Mouse (Mus musculus) intestine, embryonic 14.5 days (tissue): Measurements from ENCODE around the gene Tle1. TPM values are rescaled to one million over a fixed set of nuclear protein-coding genes. Genes with fewer than 3 reads are reported as not detected.

ENCODE experiments used
- ATAC-seq: fragments of 200-750 bp; cut with Nextera tagmentation; replicated peaks from 2 replicates; pipeline ENCODE4 v1.8.0; 2017; ENCODE audit warnings: low read depth, moderate number of reproducible peaks, moderate TSS enrichment, moderate library complexity; ENCODE audit not compliant: low FRiP score, low TSS enrichment
- DNase-seq: peaks from one replicate; pipeline ENCODE4 v3.0.0-alpha.2; 2018; ENCODE audit warnings: low spot score
- H3K27ac ChIP-seq: fragments of 300-500 bp; sonication (generic); 2 replicates; pipeline ENCODE4 v1.5.1; 2014; ENCODE audit warnings: low read depth, mild to moderate bottlenecking, control low read depth
- H3K27me3 ChIP-seq: fragments of 300-500 bp; sonication (generic); replicated peaks from 2 replicates; pipeline ENCODE4 v1.6.1; 2014; ENCODE audit warnings: low read length, control low read depth; ENCODE audit not compliant: control insufficient read depth, insufficient read depth
- H3K36me3 ChIP-seq: fragments of 300-500 bp; sonication (generic); 2 replicates; pipeline ENCODE4 v1.6.1; 2014; ENCODE audit warnings: low read length, control low read depth; ENCODE audit not compliant: control insufficient read depth, insufficient read depth
- H3K4me1 ChIP-seq: fragments of 300-500 bp; sonication (generic); replicated peaks from 2 replicates; pipeline ENCODE4 v1.6.1; 2014; ENCODE audit warnings: low read length, control low read depth, mixed read lengths; ENCODE audit not compliant: control insufficient read depth, insufficient read depth
- H3K4me2 ChIP-seq: fragments of 300-500 bp; sonication (generic); 2 replicates; pipeline ENCODE4 v1.6.1; 2014; ENCODE audit warnings: low read length
- H3K4me3 ChIP-seq: fragments of 300-500 bp; sonication (generic); 2 replicates; pipeline ENCODE4 v1.5.1; 2014; ENCODE audit warnings: low read depth, low read length, control low read depth, mixed read lengths
- H3K9ac ChIP-seq: fragments of 300-500 bp; sonication (generic); 2 replicates; pipeline ENCODE4 v1.6.1; 2014; ENCODE audit warnings: mild to moderate bottlenecking, low read length
- H3K9me3 ChIP-seq: fragments of 300-500 bp; sonication (generic); 2 replicates; pipeline ENCODE4 v1.6.1; 2016; ENCODE audit warnings: low read length, control low read depth; ENCODE audit not compliant: control insufficient read depth
- WGBS: fragments of 180-500 bp; shearing (Covaris S2); extraction: QIAGEN DNeasy Blood & Tissue Kit; methylation state at CpG from one replicate; pipeline ENCODE4 v1.1.7; 2014; 5-methylcytosine and 5-hydroxymethylcytosine counted together
- polyA plus RNA-seq: library from polyadenylated mRNA; unstranded; fragments of >200 nt; fragmentation: Nextera tagmentation; extraction: Ambion mirVana; gene quantifications from 2 replicates; pipeline ENCODE4 v1.2.1, GENCODE M21; 2014

Gene Tle1
- polyA plus RNA-seq, 1 experiment from 2014 or later = 25.5 TPM

- H3K9ac ChIP-seq = no peak overlapping the region
- DNase-seq (no peak), ATAC-seq (no peak)
- H3K4me2 ChIP-seq = no peak overlapping the region
- WGBS = 41% methylated on average over 4 of the region's 4 CpGs
- H3K36me3 ChIP-seq = peaks cover 12% of the 10 kb centered on the region; the same call in 1 of the 2 replicates
- H3K4me3 ChIP-seq = no peak overlapping the region
- no peaks in the 10 kb centered on the region for H3K27me3 ChIP-seq
- no peak overlapping the region for H3K27ac ChIP-seq
- H3K4me1 ChIP-seq = no peaks in the 10 kb centered on the region; the same call in 1 of the 2 replicates
- H3K9me3 ChIP-seq = no peaks in the 10 kb centered on the region
Observed at GRCm38 (mm10) chr4:72150460-72151131, 50.1 kb downstream of the Tle1 start.

GRCm38 (mm10) chr4:72146003-72146402 lies 54.7 kb downstream of the Tle1 start:
- WGBS = 83% methylated on average over 2 of the region's 2 CpGs
- Histone ChIP-seq H3K4me3 (no peak overlapping the region), H3K9me3 (no peaks in the 10 kb centered on the region), H3K27ac (no peak overlapping the region), H3K4me2 (no peak overlapping the region), H3K9ac (no peak overlapping the region), H3K4me1 (no peaks in the 10 kb centered on the region; the same call in 1 of the 2 replicates), H3K27me3 (no peaks in the 10 kb centered on the region), H3K36me3 (peaks cover 9% of the 10 kb centered on the region; the same call in 1 of the 2 replicates)
- no peak for ATAC-seq
- no peak for DNase-seq

GRCm38 (mm10) chr4:72144541-72144940 lies 56.2 kb downstream of the Tle1 start:
- Histone ChIP-seq H3K9ac (no peak overlapping the region), H3K4me1 (no peaks in the 10 kb centered on the region; the same call in 1 of the 2 replicates), H3K4me2 (no peak overlapping the region), H3K36me3 (peaks cover 12% of the 10 kb centered on the region), H3K27me3 (no peaks in the 10 kb centered on the region), H3K27ac (no peak overlapping the region), H3K9me3 (no peaks in the 10 kb centered on the region), H3K4me3 (no peak overlapping the region)
- ATAC-seq (no peak), DNase-seq (no peak)
- 94% methylated on average over 2 of the region's 2 CpGs for WGBS

GRCm38 (mm10) chr4:72140706-72141105 lies 60.0 kb downstream of the Tle1 start:
- Histone ChIP-seq H3K36me3 (peaks cover 43% of the 10 kb centered on the region), H3K4me2 (no peak overlapping the region), H3K9me3 (no peaks in the 10 kb centered on the region), H3K4me3 (no peak overlapping the region), H3K27ac (no peak overlapping the region), H3K27me3 (no peaks in the 10 kb centered on the region), H3K9ac (no peak overlapping the region), H3K4me1 (no peaks in the 10 kb centered on the region)
- DNase-seq = no peak
- ATAC-seq = no peak
- WGBS = 78% methylated on average over 3 of the region's 3 CpGs

GRCm38 (mm10) chr4:72139475-72140120 lies 61.1 kb downstream of the Tle1 start:
- WGBS = 80% methylated on average over 11 of the region's 11 CpGs
- DNase-seq (no peak), ATAC-seq (no peak)
- H3K27ac ChIP-seq = no peak overlapping the region
- H3K4me2 ChIP-seq = no peak overlapping the region
- no peak overlapping the region for H3K9ac ChIP-seq
- no peaks in the 10 kb centered on the region for H3K27me3 ChIP-seq
- no peaks in the 10 kb centered on the region for H3K4me1 ChIP-seq
- H3K4me3 ChIP-seq = no peak overlapping the region
- H3K36me3 ChIP-seq = peaks cover 46% of the 10 kb centered on the region
- H3K9me3 ChIP-seq = no peaks in the 10 kb centered on the region

GRCm38 (mm10) chr4:72138264-72139080 lies 62.2 kb downstream of the Tle1 start:
- H3K36me3 ChIP-seq = peaks cover 53% of the 10 kb centered on the region
- ATAC-seq = no peak
- WGBS = 94% methylated on average over 11 of the region's 11 CpGs

GRCm38 (mm10) chr4:72132646-72133045 lies 68.1 kb downstream of the Tle1 start:
- Histone ChIP-seq H3K9me3 (no peaks in the 10 kb centered on the region), H3K27me3 (no peaks in the 10 kb centered on the region), H3K4me3 (no peak overlapping the region), H3K9ac (no peak overlapping the region), H3K27ac (no peak overlapping the region), H3K4me1 (no peaks in the 10 kb centered on the region), H3K4me2 (no peak overlapping the region), H3K36me3 (peaks cover 39% of the 10 kb centered on the region)
- 58% methylated on average over 3 of the region's 3 CpGs for WGBS
- DNase-seq (no peak), ATAC-seq (no peak)

More at GRCm38 (mm10) chr4:72138264-72139080, 62.2 kb downstream of the Tle1 start:
- H3K27me3 ChIP-seq = no peaks in the 10 kb centered on the region
- H3K4me3 ChIP-seq = no peak overlapping the region
- H3K4me2 ChIP-seq = no peak overlapping the region
- DNase-seq = no peak
- no peaks in the 10 kb centered on the region for H3K4me1 ChIP-seq
- no peaks in the 10 kb centered on the region for H3K9me3 ChIP-seq
- no peak overlapping the region for H3K9ac ChIP-seq
- H3K27ac ChIP-seq = no peak overlapping the region

GRCm38 (mm10) chr4:72127596-72127995 lies 73.1 kb downstream of the Tle1 start:
- ATAC-seq (no peak), DNase-seq (no peak)
- no peaks in the 10 kb centered on the region for H3K9me3 ChIP-seq
- H3K27ac ChIP-seq = no peak overlapping the region
- no peak overlapping the region for H3K4me2 ChIP-seq
- H3K9ac ChIP-seq = no peak overlapping the region
- H3K36me3 ChIP-seq = peaks cover 42% of the 10 kb centered on the region
- WGBS = 76% methylated on average over 2 of the region's 2 CpGs
- H3K4me1 ChIP-seq = no peaks in the 10 kb centered on the region
- H3K27me3 ChIP-seq = no peaks in the 10 kb centered on the region
- H3K4me3 ChIP-seq = no peak overlapping the region
